ENCODE assay signal across 9 mouse cellular contexts in the genomic region with DNA sequence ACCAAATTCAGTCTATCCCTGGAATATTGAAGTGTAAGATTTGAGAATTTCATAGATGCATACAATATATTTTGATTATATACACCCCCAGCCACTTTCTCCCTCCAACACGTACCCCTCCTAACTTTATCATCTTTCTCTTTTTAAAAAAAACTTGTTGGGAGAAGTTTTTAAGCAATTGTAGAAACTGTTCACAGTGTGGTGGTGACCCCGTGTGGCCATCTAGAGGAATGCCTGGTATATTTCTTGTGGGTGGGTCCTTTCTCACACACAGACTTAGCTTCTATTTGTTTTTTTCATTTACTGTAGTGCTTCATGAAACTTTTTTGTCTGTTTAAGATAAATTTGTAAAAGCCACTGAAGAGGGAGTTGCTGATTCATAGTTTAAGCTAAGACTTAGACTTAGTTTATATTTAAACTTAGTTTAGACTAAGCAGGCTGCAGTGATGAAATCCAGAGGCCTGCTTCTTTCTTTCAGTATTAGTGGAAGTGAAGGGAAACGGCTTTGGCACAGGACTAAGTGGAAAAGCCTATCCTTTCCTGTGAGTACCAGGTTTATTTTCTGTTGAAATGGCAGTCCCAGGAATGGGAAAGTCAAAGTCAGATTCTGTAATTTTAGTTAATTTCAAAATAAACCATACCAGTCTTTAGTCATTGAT. TPM values are rescaled to one million over a fixed set of nuclear protein-coding genes. Genes with fewer than 3 reads are reported as not detected.
DNase-seq lines count a peak whose midpoint lies in the region; ATAC-seq and TF ChIP-seq lines count a peak whose summit lies in the region.
"Had no signal": no experiment of that assay in that cellular context is flagged by ENCODE, and none has a peak within 500 bp of the region (broad histone marks: within the 10 kb centered on the region; RNA-seq: fewer than 3 reads in every experiment).

No protein-coding gene starts in this region.

- H3K4me3 ChIP-seq in heart, embryonic 10.5 days: no peak overlapping the region
- H3K4me3 ChIP-seq in ES-Bruce4 (ENCODE audit: low read depth, low read length): no peak overlapping the region
- no peak overlapping the region for H3K4me3 ChIP-seq in embryonic facial prominence, embryonic 11.5 days (ENCODE audit: low read depth, low read length)
- no peak overlapping the region for H3K4me3 ChIP-seq in kidney, postnatal 0 days (replicated peaks; ENCODE audit: low read depth, low read length)
- H3K4me3 ChIP-seq: liver, embryonic 15.5 days had no signal

- no peaks in the 10 kb centered on the region for H3K4me1 ChIP-seq in heart, embryonic 10.5 days
- H3K4me1 ChIP-seq in ES-Bruce4 (ENCODE audit: control insufficient read depth, insufficient read depth, low read length): no peaks in the 10 kb centered on the region
- no peaks in the 10 kb centered on the region for H3K4me1 ChIP-seq in embryonic facial prominence, embryonic 11.5 days (ENCODE audit: control insufficient read depth, insufficient read depth, low read length)
- no peaks in the 10 kb centered on the region for H3K4me1 ChIP-seq in kidney, postnatal 0 days (replicated peaks; ENCODE audit: insufficient read depth, low read length)
- H3K4me1 ChIP-seq: liver, embryonic 15.5 days had no signal

- H3K27ac ChIP-seq in heart, embryonic 10.5 days: no peak overlapping the region
- no peak overlapping the region for H3K27ac ChIP-seq in ES-Bruce4 (ENCODE audit: insufficient read depth, low read length)
- no peak overlapping the region for H3K27ac ChIP-seq in embryonic facial prominence, embryonic 11.5 days (replicated peaks; ENCODE audit: low read depth, low read length)
- no peak overlapping the region for H3K27ac ChIP-seq in kidney, postnatal 0 days
- H3K27ac ChIP-seq: liver, embryonic 15.5 days had no signal

- WGBS in heart, embryonic 10.5 days: 25% methylated on average over 3 of the region's 3 CpGs
- WGBS in embryonic facial prominence, embryonic 11.5 days: 30% methylated on average over 3 of the region's 3 CpGs
- WGBS in kidney, postnatal 0 days: 22% methylated on average over 3 of the region's 3 CpGs

- TF ChIP-seq CTCF in ES-Bruce4 (IDR thresholded peaks at IDR 0.05; ENCODE audit: low read depth, low read length): peak; percentile 10
- peak; percentile 90 for TF ChIP-seq CTCF in kidney, postnatal 0 days (IDR thresholded peaks at IDR 0.05; ENCODE audit: low read depth)

- no peak overlapping the region for H3K4me2 ChIP-seq in embryonic facial prominence, embryonic 11.5 days (ENCODE audit: low read depth, low read length)
- H3K4me2 ChIP-seq in kidney, postnatal 0 days (ENCODE audit: low read length): no peak overlapping the region
- H3K4me2 ChIP-seq: liver, embryonic 15.5 days had no signal

- peaks cover 5% of the 10 kb centered on the region; the same call in 1 of the 2 replicates for H3K36me3 ChIP-seq in heart, embryonic 10.5 days
- no peaks in the 10 kb centered on the region; the same call in 1 of the 2 replicates for H3K36me3 ChIP-seq in ES-Bruce4 (ENCODE audit: control insufficient read depth, insufficient read depth, low read length, poor library complexity, severe bottlenecking)
- peaks cover 2% of the 10 kb centered on the region; the same call in 1 of the 2 replicates for H3K36me3 ChIP-seq in embryonic facial prominence, embryonic 11.5 days (replicated peaks; ENCODE audit: control insufficient read depth, insufficient read depth, low read depth, low read length)
- H3K36me3 ChIP-seq in kidney, postnatal 0 days (ENCODE audit: insufficient read depth, low read length): peaks cover 18% of the 10 kb centered on the region; the same call in 1 of the 2 replicates

- no peaks in the 10 kb centered on the region for H3K27me3 ChIP-seq in heart, embryonic 10.5 days (ENCODE audit: insufficient read depth, poor library complexity, severe bottlenecking)
- H3K27me3 ChIP-seq in ES-Bruce4 (ENCODE audit: control insufficient read depth, insufficient read depth, low read length, poor library complexity, severe bottlenecking): no peaks in the 10 kb centered on the region
- no peaks in the 10 kb centered on the region for H3K27me3 ChIP-seq in embryonic facial prominence, embryonic 11.5 days (ENCODE audit: control insufficient read depth, insufficient read depth, low read length)
- no peaks in the 10 kb centered on the region for H3K27me3 ChIP-seq in kidney, postnatal 0 days (ENCODE audit: insufficient read depth, low read length)
- H3K27me3 ChIP-seq: liver, embryonic 15.5 days had no signal

- H3K9ac ChIP-seq in ES-Bruce4 (ENCODE audit: low read depth, poor library complexity, severe bottlenecking): no peak overlapping the region
- no peak overlapping the region for H3K9ac ChIP-seq in embryonic facial prominence, embryonic 11.5 days (replicated peaks; ENCODE audit: low read length)
- no peak overlapping the region for H3K9ac ChIP-seq in kidney, postnatal 0 days (ENCODE audit: low read depth, low read length)
- H3K9ac ChIP-seq: liver, embryonic 15.5 days had no signal

- no peaks in the 10 kb centered on the region for H3K9me3 ChIP-seq in heart, embryonic 10.5 days
- H3K9me3 ChIP-seq in ES-Bruce4 (replicated peaks; ENCODE audit: control insufficient read depth, insufficient read depth, low read length, poor library complexity, severe bottlenecking): no peaks in the 10 kb centered on the region
- no peaks in the 10 kb centered on the region for H3K9me3 ChIP-seq in embryonic facial prominence, embryonic 11.5 days (replicated peaks; ENCODE audit: control insufficient read depth, low read length)
- no peaks in the 10 kb centered on the region for H3K9me3 ChIP-seq in kidney, postnatal 0 days (replicated peaks; ENCODE audit: low read length)
- H3K9me3 ChIP-seq: liver, embryonic 15.5 days had no signal

- intact Hi-C loops in heart, postnatal 10 days (cut with DNase I): loop anchor here (5.0 to 10.0 kb wide), 2 partner anchors 104 to 307 kb away; no protein-coding TSS in a partner anchor

- TF ChIP-seq EP300 in ES-Bruce4 (IDR thresholded peaks at IDR 0.05; ENCODE audit: insufficient read depth, low read depth, low read length): no peak

- ATAC-seq in embryonic facial prominence, embryonic 11.5 days (replicated peaks; ENCODE audit: insufficient number of reproducible peaks, low FRiP score, low TSS enrichment, low read depth): no peak
- 0 out of 2 replicates have a peak, but pooled peaks have one; percentile 21 for ATAC-seq in kidney, postnatal 0 days (replicated peaks; ENCODE audit: low FRiP score, low read depth)

- no peak for TF ChIP-seq POLR2A in ES-Bruce4 (IDR thresholded peaks at IDR 0.05; ENCODE audit: insufficient read depth, low read length)

- peak; percentile 43 to 76 for DNase-seq in heart, postnatal 10 days
- no peak for DNase-seq in heart, embryonic 10.5 days (ENCODE audit: low spot score)
- DNase-seq in 3T3-L1 (ENCODE audit: low read depth, low spot score): peak; percentile 86
- peak; percentile 71 for DNase-seq in embryonic facial prominence, embryonic 11.5 days (ENCODE audit: low spot score)
- peak; percentile 85 for DNase-seq in kidney, postnatal 0 days (ENCODE audit: low spot score)
- DNase-seq in mesoderm, embryonic 11.5 days (ENCODE audit: low read depth, low spot score): peak; percentile 47
- no peak for DNase-seq in layer of hippocampus, adult 9-11 months

RNA-seq across cellular contexts. Expression of a gene that starts 13.0 kb away (rescaled TPM):
- 10 to 100 TPM; 15.2 to 16.7 TPM for total RNA-seq in heart, postnatal 10 days (2021)
- 14.1 and 14.7 TPM in 2 replicates for polyA plus RNA-seq in heart, embryonic 10.5 days (2016; fragmentation: Nextera tagmentation; extraction: Ambion mirVana)
- 58.9 and 61.3 TPM in 2 replicates for polyA plus RNA-seq in ES-Bruce4 (2011; ENCODE audit: insufficient read depth, insufficient read length, low read depth, missing spikeins)
- polyA plus RNA-seq in embryonic facial prominence, embryonic 11.5 days (2014; fragmentation: Nextera tagmentation; extraction: Ambion mirVana): 26.2 and 26.8 TPM in 2 replicates
- polyA plus RNA-seq in kidney, postnatal 0 days (2015; fragmentation: Nextera tagmentation; extraction: Ambion mirVana): 15.3 and 15.6 TPM in 2 replicates

RNA-seq across cellular contexts. Expression of a gene that starts 32.1 kb away (rescaled TPM):
- total RNA-seq in heart, postnatal 10 days (2021): under 1 TPM; 0.10 to 0.15 TPM
- 0.11 TPM in 1 of 2 replicates, not detected in the other for polyA plus RNA-seq in heart, embryonic 10.5 days (2016; fragmentation: Nextera tagmentation; extraction: Ambion mirVana)
- not detected in 2 replicates for polyA plus RNA-seq in ES-Bruce4 (2011; ENCODE audit: insufficient read depth, insufficient read length, low read depth, missing spikeins)
- 0.31 and 0.43 TPM in 2 replicates for polyA plus RNA-seq in embryonic facial prominence, embryonic 11.5 days (2014; fragmentation: Nextera tagmentation; extraction: Ambion mirVana)
- 0.22 and 0.70 TPM in 2 replicates for polyA plus RNA-seq in kidney, postnatal 0 days (2015; fragmentation: Nextera tagmentation; extraction: Ambion mirVana)
- polyA plus RNA-seq: liver, embryonic 15.5 days had no signal

Comparison
In these comparisons a context has a peak if more than half of its experiments do, and no peak if none do; other contexts are left out.
1. DNase-seq: peak in heart, postnatal 10 days (2 of 2), 3T3-L1 (single experiment), embryonic facial prominence, embryonic 11.5 days (single experiment), kidney, postnatal 0 days (single experiment) and mesoderm, embryonic 11.5 days (single experiment); none in heart, embryonic 10.5 days (single experiment) and layer of hippocampus, adult 9-11 months (single experiment).